Mouse (Mus musculus): ENCODE results near the gene Kif2c. TPM values are rescaled to one million over a fixed set of nuclear protein-coding genes. Genes with fewer than 3 reads are reported as not detected.

The Kif2c gene
- polyA plus RNA-seq, 1 experiment = not detected

- peaks cover 6% of the 10 kb centered on the region for H3K4me1 ChIP-seq (ENCODE audit: control insufficient read depth, insufficient read depth, low read length)
- no peak overlapping the region for H3K27ac ChIP-seq (ENCODE audit: insufficient read depth, low read depth, low read length)
- no peak for TF ChIP-seq POLR2A (IDR thresholded peaks at IDR 0.05; ENCODE audit: insufficient read depth, low read depth, low read length)
- TF ChIP-seq CTCF (IDR thresholded peaks at IDR 0.05; ENCODE audit: insufficient read depth, low read depth, low read length) = no peak
- no peak overlapping the region for H3K4me3 ChIP-seq (ENCODE audit: insufficient read depth, low read depth, low read length)
- 96% methylated on average over 7 of the region's 7 CpGs for whole genome bisulfite sequencing
These were observed 64.5 kb downstream of the Kif2c start for GRCm38 (mm10) chr4:117117931-117118330.

DNA sequence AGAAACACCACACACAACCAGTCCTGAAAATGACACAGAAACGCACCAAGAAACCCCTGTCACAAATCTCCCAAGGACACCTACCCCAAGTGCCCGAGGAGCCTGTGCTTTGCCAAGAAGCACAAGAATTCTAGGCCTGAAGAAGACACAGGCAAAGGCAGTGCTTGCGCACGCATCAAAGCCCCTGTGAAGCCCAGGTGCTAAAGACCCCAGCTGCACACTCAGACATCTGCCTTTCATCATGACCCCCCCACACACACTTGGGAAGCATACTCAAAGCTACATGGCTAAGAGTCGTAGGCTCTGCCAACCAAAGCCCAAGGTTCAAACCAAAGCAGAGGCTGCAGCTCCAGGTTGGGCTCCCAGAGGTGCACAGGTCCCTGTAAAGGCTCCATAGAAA, 66.8 kb downstream of the Kif2c start:
- Histone ChIP-seq H3K4me1 (ENCODE audit: control insufficient read depth, insufficient read depth, low read length) (no peaks in the 10 kb centered on the region), H3K4me3 (ENCODE audit: insufficient read depth, low read depth, low read length) (no peak overlapping the region), H3K27ac (ENCODE audit: insufficient read depth, low read depth, low read length) (no peak overlapping the region)
- WGBS = 89% methylated on average over 5 of the region's 5 CpGs
- TF ChIP-seq CTCF (IDR thresholded peaks at IDR 0.05; ENCODE audit: insufficient read depth, low read depth, low read length) = no peak
- no peak for TF ChIP-seq POLR2A (IDR thresholded peaks at IDR 0.05; ENCODE audit: insufficient read depth, low read depth, low read length)

- Histone ChIP-seq H3K27ac (ENCODE audit: insufficient read depth, low read depth, low read length) (no peak overlapping the region), H3K4me3 (ENCODE audit: insufficient read depth, low read depth, low read length) (no peak overlapping the region), H3K4me1 (ENCODE audit: control insufficient read depth, insufficient read depth, low read length) (no peaks in the 10 kb centered on the region)
- WGBS = 94% methylated on average over 1 of the region's 1 CpGs
- TF ChIP-seq CTCF (IDR thresholded peaks at IDR 0.05; ENCODE audit: insufficient read depth, low read depth, low read length) (no peak), POLR2A (IDR thresholded peaks at IDR 0.05; ENCODE audit: insufficient read depth, low read depth, low read length) (no peak)
These were observed 69.2 kb downstream of the Kif2c start for GRCm38 (mm10) chr4:117113237-117113636.

- TF ChIP-seq CTCF (IDR thresholded peaks at IDR 0.05; ENCODE audit: insufficient read depth, low read depth, low read length) = no peak
- 91% methylated on average over 11 of the region's 11 CpGs for WGBS
- H3K4me3 ChIP-seq (ENCODE audit: insufficient read depth, low read depth, low read length) = no peak overlapping the region
- no peak overlapping the region for H3K27ac ChIP-seq (ENCODE audit: insufficient read depth, low read depth, low read length)
- no peaks in the 10 kb centered on the region for H3K4me1 ChIP-seq (ENCODE audit: control insufficient read depth, insufficient read depth, low read length)
These were observed 71.5 kb downstream of the Kif2c start for GRCm38 (mm10) chr4:117110985-117111384.

- TF ChIP-seq CTCF (IDR thresholded peaks at IDR 0.05; ENCODE audit: insufficient read depth, low read depth, low read length) (no peak), POLR2A (IDR thresholded peaks at IDR 0.05; ENCODE audit: insufficient read depth, low read depth, low read length) (no peak)
- no peaks in the 10 kb centered on the region for H3K4me1 ChIP-seq (ENCODE audit: control insufficient read depth, insufficient read depth, low read length)
- no peak overlapping the region for H3K4me3 ChIP-seq (ENCODE audit: insufficient read depth, low read depth, low read length)
- 94% methylated on average over 13 of the region's 13 CpGs for WGBS
- no peak overlapping the region for H3K27ac ChIP-seq (ENCODE audit: insufficient read depth, low read depth, low read length)
These were observed 72.2 kb downstream of the Kif2c start for GRCm38 (mm10) chr4:117110249-117110648.

Other genes starting within 250 kb of the Kif2c start
- not detected in 2 replicates for gene Urod, start 188.2 kb downstream of the Kif2c start, polyA plus RNA-seq (2012; ENCODE audit: insufficient read depth, insufficient read length, low replicate concordance, missing spikeins)
- not detected in 2 replicates for gene Hectd3, start 187.3 kb downstream of the Kif2c start, polyA plus RNA-seq (2012; ENCODE audit: insufficient read depth, insufficient read length, low replicate concordance, missing spikeins)
- not detected in 2 replicates for gene Eif2b3, start 163.2 kb downstream of the Kif2c start, polyA plus RNA-seq (2012; ENCODE audit: insufficient read depth, insufficient read length, low replicate concordance, missing spikeins)
- not detected in 2 replicates for gene Ptch2, start 86.6 kb downstream of the Kif2c start, polyA plus RNA-seq (2012; ENCODE audit: insufficient read depth, insufficient read length, low replicate concordance, missing spikeins)
- gene Btbd19, start 56.9 kb downstream of the Kif2c start, polyA plus RNA-seq (2012; ENCODE audit: insufficient read depth, insufficient read length, low replicate concordance, missing spikeins) = not detected in 2 replicates
- gene Tctex1d4, start 55.8 kb downstream of the Kif2c start, polyA plus RNA-seq (2012; ENCODE audit: insufficient read depth, insufficient read length, low replicate concordance, missing spikeins) = not detected in 2 replicates
- gene Plk3, start 48.7 kb downstream of the Kif2c start, polyA plus RNA-seq (2012; ENCODE audit: insufficient read depth, insufficient read length, low replicate concordance, missing spikeins) = not detected in 2 replicates
- 1,906 TPM in 1 of 2 replicates, not detected in the other for gene Rps8, start 26.4 kb downstream of the Kif2c start, polyA plus RNA-seq (2012; ENCODE audit: insufficient read depth, insufficient read length, low replicate concordance, missing spikeins)
- gene Tmem53, start 69.3 kb upstream of the Kif2c start, polyA plus RNA-seq (2012; ENCODE audit: insufficient read depth, insufficient read length, low replicate concordance, missing spikeins) = not detected in 2 replicates
- not detected in 2 replicates for gene Armh1, start 69.5 kb upstream of the Kif2c start, polyA plus RNA-seq (2012; ENCODE audit: insufficient read depth, insufficient read length, low replicate concordance, missing spikeins)